Mouse (Mus musculus) hindbrain, embryonic 12.5 days (tissue): ENCODE results near the gene Phkb. TPM values are rescaled to one million over a fixed set of nuclear protein-coding genes. Genes with fewer than 3 reads are reported as not detected.

Experiments
- ATAC-seq: fragments of 200-750 bp; cut with Nextera tagmentation; 2 replicates; pipeline ENCODE4 v1.8.0; 2017; ENCODE audit warnings: moderate TSS enrichment; ENCODE audit not compliant: low FRiP score
- H3K27ac ChIP-seq: fragments of 300-500 bp; sonication (generic); 2 replicates; pipeline ENCODE4 v1.5.1; 2016; ENCODE audit warnings: mild to moderate bottlenecking
- H3K27me3 ChIP-seq: fragments of 300-500 bp; sonication (generic); 2 replicates; pipeline ENCODE4 v1.6.1; 2016; ENCODE audit warnings: mild to moderate bottlenecking
- H3K36me3 ChIP-seq: fragments of 300-500 bp; sonication (generic); 2 replicates; pipeline ENCODE4 v1.6.1; 2016; ENCODE audit warnings: mild to moderate bottlenecking
- H3K4me1 ChIP-seq: fragments of 300-500 bp; sonication (generic); 2 replicates; pipeline ENCODE4 v1.6.1; 2016
- H3K4me2 ChIP-seq: fragments of 300-500 bp; sonication (generic); replicated peaks from 2 replicates; pipeline ENCODE4 v1.6.1; 2016; ENCODE audit warnings: mild to moderate bottlenecking
- H3K4me3 ChIP-seq: fragments of 300-500 bp; sonication (generic); 2 replicates; pipeline ENCODE4 v1.5.1; 2016; ENCODE audit warnings: mild to moderate bottlenecking
- H3K9ac ChIP-seq: fragments of 300-500 bp; sonication (generic); 2 replicates; pipeline ENCODE4 v1.6.1; 2016; ENCODE audit warnings: mild to moderate bottlenecking, moderate library complexity
- H3K9me3 ChIP-seq: fragments of 300-500 bp; sonication (generic); replicated peaks from 2 replicates; pipeline ENCODE4 v1.6.1; 2016; ENCODE audit warnings: mild to moderate bottlenecking
- WGBS: fragments of 180-500 bp; shearing (Covaris S2); methylation state at CpG from one replicate; pipeline ENCODE4 v1.1.7; 2016; 5-methylcytosine and 5-hydroxymethylcytosine counted together
- polyA plus RNA-seq: library from polyadenylated mRNA; unstranded; fragments of >200 nt; fragmentation: Nextera tagmentation; extraction: Ambion mirVana; gene quantifications from 2 replicates; pipeline ENCODE4 v1.2.1, GENCODE M21; 2016

The Phkb gene
- polyA plus RNA-seq, 1 experiment from 2014 or later: 44.5 TPM

DNA sequence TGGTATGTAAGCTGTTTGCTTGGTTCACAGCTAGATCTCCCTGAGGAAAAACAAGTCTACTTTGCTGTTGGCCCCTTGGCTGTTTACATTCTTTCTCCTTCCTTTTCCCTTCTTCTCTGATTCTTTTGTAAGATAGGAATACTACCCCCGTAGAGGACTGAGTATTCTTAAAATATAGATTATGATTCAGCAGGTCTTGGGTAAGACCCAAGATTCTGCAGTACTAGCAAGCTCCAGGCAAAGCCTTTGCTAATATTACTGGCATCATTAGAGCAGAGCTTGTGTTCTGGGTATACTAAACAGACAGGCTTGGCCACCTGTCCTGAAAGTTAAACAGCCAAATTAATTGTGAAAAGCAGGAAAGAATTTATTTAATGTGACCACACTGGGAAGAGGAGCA is 21.6 kb downstream of the Phkb start:
- ATAC-seq: no peak
- 83% methylated on average over 1 of the region's 1 CpGs for WGBS

GRCm38 (mm10) chr8:85871660-85872059 is 30.9 kb downstream of the Phkb start:
- no peaks in the 10 kb centered on the region for H3K9me3 ChIP-seq
- no peak overlapping the region for H3K4me3 ChIP-seq
- no peak for ATAC-seq
- no peak overlapping the region for H3K4me2 ChIP-seq
- no peaks in the 10 kb centered on the region for H3K27me3 ChIP-seq
- WGBS: 87% methylated on average over 2 of the region's 2 CpGs
- H3K4me1 ChIP-seq: no peaks in the 10 kb centered on the region
- H3K27ac ChIP-seq: no peak overlapping the region
- H3K36me3 ChIP-seq: no peaks in the 10 kb centered on the region
- no peak overlapping the region for H3K9ac ChIP-seq

More for the DNA sequence above, 21.6 kb downstream of the Phkb start:
- Histone ChIP-seq H3K9ac (no peak overlapping the region), H3K27me3 (no peaks in the 10 kb centered on the region), H3K27ac (no peak overlapping the region), H3K4me3 (no peak overlapping the region), H3K9me3 (no peaks in the 10 kb centered on the region), H3K4me1 (no peaks in the 10 kb centered on the region), H3K4me2 (no peak overlapping the region), H3K36me3 (no peaks in the 10 kb centered on the region)

GRCm38 (mm10) chr8:85877976-85878375 is 37.2 kb downstream of the Phkb start:
- H3K27me3 ChIP-seq: no peaks in the 10 kb centered on the region
- H3K27ac ChIP-seq: no peak overlapping the region
- H3K4me1 ChIP-seq: no peaks in the 10 kb centered on the region
- WGBS: 98% methylated on average over 8 of the region's 8 CpGs
- no peak overlapping the region for H3K4me2 ChIP-seq
- H3K36me3 ChIP-seq: no peaks in the 10 kb centered on the region
- no peak for ATAC-seq
- no peak overlapping the region for H3K4me3 ChIP-seq
- H3K9me3 ChIP-seq: no peaks in the 10 kb centered on the region
- H3K9ac ChIP-seq: no peak overlapping the region

GRCm38 (mm10) chr8:85879624-85880023 is 38.9 kb downstream of the Phkb start:
- no peak for ATAC-seq
- H3K4me3 ChIP-seq: no peak overlapping the region
- H3K36me3 ChIP-seq: no peaks in the 10 kb centered on the region
- H3K4me1 ChIP-seq: no peaks in the 10 kb centered on the region
- H3K9me3 ChIP-seq: no peaks in the 10 kb centered on the region
- WGBS: 89% methylated on average over 7 of the region's 7 CpGs
- H3K9ac ChIP-seq: no peak overlapping the region
- no peaks in the 10 kb centered on the region for H3K27me3 ChIP-seq
- H3K27ac ChIP-seq: no peak overlapping the region
- no peak overlapping the region for H3K4me2 ChIP-seq

DNA sequence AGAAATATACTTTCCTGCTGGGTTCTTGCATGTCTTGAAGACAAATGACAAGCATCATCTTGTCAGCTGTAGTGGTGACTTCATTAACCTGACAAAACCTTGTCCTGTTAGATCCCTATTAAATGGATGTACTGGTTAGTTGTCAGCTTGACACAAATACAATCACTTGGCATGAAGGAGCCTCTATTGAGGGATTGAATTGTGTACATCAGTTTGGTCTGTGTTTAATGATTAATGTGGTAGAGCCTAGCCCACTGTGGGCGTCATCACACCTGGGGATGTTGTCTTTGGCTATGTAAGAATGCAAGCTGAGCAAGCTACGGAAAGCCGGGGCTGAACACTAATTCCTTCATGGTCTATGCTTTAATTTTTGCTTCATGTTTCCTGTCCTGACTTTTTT is 44.1 kb downstream of the Phkb start:
- Histone ChIP-seq H3K4me3 (no peak overlapping the region), H3K27me3 (no peaks in the 10 kb centered on the region), H3K9ac (no peak overlapping the region), H3K36me3 (no peaks in the 10 kb centered on the region), H3K4me1 (no peaks in the 10 kb centered on the region), H3K4me2 (no peak overlapping the region), H3K27ac (no peak overlapping the region), H3K9me3 (no peaks in the 10 kb centered on the region)
- WGBS: 96% methylated on average over 3 of the region's 3 CpGs
- ATAC-seq: no peak

GRCm38 (mm10) chr8:85897636-85898035 is 56.9 kb downstream of the Phkb start:
- Histone ChIP-seq H3K9ac (no peak overlapping the region), H3K27ac (no peak overlapping the region), H3K9me3 (no peaks in the 10 kb centered on the region), H3K4me3 (no peak overlapping the region), H3K4me1 (no peaks in the 10 kb centered on the region), H3K36me3 (peaks cover 5% of the 10 kb centered on the region; the same call in 1 of the 2 replicates), H3K4me2 (no peak overlapping the region), H3K27me3 (no peaks in the 10 kb centered on the region)
- WGBS: 94% methylated on average over 2 of the region's 2 CpGs
- ATAC-seq: no peak

DNA sequence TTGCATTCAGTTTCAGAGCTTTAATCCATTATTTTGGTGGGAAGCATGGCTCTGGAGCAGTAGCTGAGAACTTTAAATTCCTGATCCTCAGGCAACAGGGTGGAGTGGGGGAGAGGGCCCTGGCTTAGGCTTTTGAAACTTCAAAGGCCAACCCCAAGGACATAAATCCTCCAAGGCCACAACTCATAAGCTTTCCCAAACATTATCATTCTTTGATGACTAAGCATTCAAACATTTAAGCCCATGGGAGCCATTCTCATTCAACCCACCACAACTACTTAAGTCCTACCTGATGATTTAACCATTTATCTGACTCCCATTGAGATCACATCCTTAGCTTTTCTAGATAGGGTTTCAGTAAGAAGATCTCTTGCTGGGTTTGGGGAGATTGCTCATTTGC is 84.2 kb downstream of the Phkb start:
- Histone ChIP-seq H3K4me1 (no peaks in the 10 kb centered on the region), H3K4me2 (no peak overlapping the region), H3K36me3 (no peaks in the 10 kb centered on the region), H3K27me3 (no peaks in the 10 kb centered on the region), H3K9ac (no peak overlapping the region), H3K9me3 (no peaks in the 10 kb centered on the region), H3K4me3 (no peak overlapping the region), H3K27ac (no peak overlapping the region)
- no peak for ATAC-seq

- Histone ChIP-seq H3K27ac (no peak overlapping the region), H3K27me3 (no peaks in the 10 kb centered on the region), H3K4me1 (no peaks in the 10 kb centered on the region), H3K4me3 (no peak overlapping the region), H3K36me3 (no peaks in the 10 kb centered on the region), H3K9ac (no peak overlapping the region), H3K9me3 (no peaks in the 10 kb centered on the region), H3K4me2 (no peak overlapping the region)
- ATAC-seq: no peak
- 88% methylated on average over 1 of the region's 1 CpGs for WGBS
Measured at GRCm38 (mm10) chr8:85925574-85925973, 84.8 kb downstream of the Phkb start.

DNA sequence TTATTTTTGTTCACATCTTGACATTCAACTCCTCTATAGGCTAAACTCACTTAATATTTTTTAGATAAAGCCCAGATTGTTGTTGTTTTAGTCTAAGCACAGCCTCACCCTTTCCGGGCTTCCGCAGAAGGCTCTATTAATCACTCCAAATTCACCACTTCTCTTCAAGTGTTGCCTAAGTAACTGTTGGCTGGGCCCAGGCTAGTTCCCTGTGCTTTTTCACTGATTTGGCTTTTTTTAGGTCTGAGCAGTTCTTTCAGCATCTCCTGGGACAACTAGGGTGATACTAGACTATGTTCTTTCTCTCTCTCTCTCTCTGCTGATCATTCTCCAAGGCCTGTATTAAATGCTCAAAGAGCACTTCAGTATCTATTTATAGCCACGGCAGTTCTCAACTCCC is 85.3 kb downstream of the Phkb start:
- Histone ChIP-seq H3K9me3 (no peaks in the 10 kb centered on the region), H3K27ac (no peak overlapping the region), H3K27me3 (no peaks in the 10 kb centered on the region), H3K9ac (no peak overlapping the region), H3K4me2 (no peak overlapping the region), H3K4me3 (no peak overlapping the region), H3K4me1 (no peaks in the 10 kb centered on the region), H3K36me3 (no peaks in the 10 kb centered on the region)
- WGBS: 85% methylated on average over 3 of the region's 3 CpGs
- ATAC-seq: no peak

GRCm38 (mm10) chr8:85936148-85936547 is 95.4 kb downstream of the Phkb start:
- H3K9me3 ChIP-seq: no peaks in the 10 kb centered on the region
- H3K4me3 ChIP-seq: no peak overlapping the region
- H3K9ac ChIP-seq: no peak overlapping the region
- no peaks in the 10 kb centered on the region for H3K4me1 ChIP-seq
- no peak overlapping the region for H3K27ac ChIP-seq
- no peak for ATAC-seq
- H3K4me2 ChIP-seq: no peak overlapping the region
- no peaks in the 10 kb centered on the region for H3K27me3 ChIP-seq
- no peaks in the 10 kb centered on the region for H3K36me3 ChIP-seq
- 92% methylated on average over 5 of the region's 5 CpGs for WGBS

DNA sequence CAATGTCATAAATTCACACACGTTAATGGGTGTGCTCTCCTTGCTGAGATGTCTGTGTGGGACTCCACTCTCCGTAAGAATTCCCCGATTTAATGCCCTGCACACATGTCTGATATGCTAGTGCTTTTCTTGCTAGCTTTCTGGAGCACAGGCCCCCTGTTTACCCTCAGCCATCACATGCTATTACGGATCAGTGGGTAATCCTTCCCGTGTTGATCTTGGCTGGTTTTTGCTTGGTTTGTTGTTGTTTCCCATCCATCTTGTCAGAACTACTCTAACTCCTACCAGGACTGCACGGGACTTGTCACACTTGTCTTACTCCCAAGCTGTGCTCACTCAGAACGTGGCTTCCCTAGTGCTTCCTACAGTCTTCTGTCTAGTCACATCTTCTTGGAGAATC is 96.6 kb downstream of the Phkb start:
- 85% methylated on average over 7 of the region's 7 CpGs for WGBS

GRCm38 (mm10) chr8:85944820-85945219 is 104.1 kb downstream of the Phkb start:
- Histone ChIP-seq H3K27ac (no peak overlapping the region), H3K27me3 (no peaks in the 10 kb centered on the region), H3K9me3 (no peaks in the 10 kb centered on the region), H3K4me1 (no peaks in the 10 kb centered on the region), H3K4me3 (no peak overlapping the region), H3K36me3 (peaks cover 3% of the 10 kb centered on the region; the same call in 1 of the 2 replicates), H3K9ac (no peak overlapping the region), H3K4me2 (no peak overlapping the region)
- no peak for ATAC-seq
- 94% methylated on average over 5 of the region's 5 CpGs for WGBS

More for the DNA sequence above, 96.6 kb downstream of the Phkb start:
- H3K9ac ChIP-seq: no peak overlapping the region
- no peak overlapping the region for H3K4me3 ChIP-seq
- no peak overlapping the region for H3K4me2 ChIP-seq
- H3K27ac ChIP-seq: no peak overlapping the region
- H3K27me3 ChIP-seq: no peaks in the 10 kb centered on the region
- H3K9me3 ChIP-seq: no peaks in the 10 kb centered on the region
- H3K4me1 ChIP-seq: no peaks in the 10 kb centered on the region
- H3K36me3 ChIP-seq: no peaks in the 10 kb centered on the region
- ATAC-seq: no peak

DNA sequence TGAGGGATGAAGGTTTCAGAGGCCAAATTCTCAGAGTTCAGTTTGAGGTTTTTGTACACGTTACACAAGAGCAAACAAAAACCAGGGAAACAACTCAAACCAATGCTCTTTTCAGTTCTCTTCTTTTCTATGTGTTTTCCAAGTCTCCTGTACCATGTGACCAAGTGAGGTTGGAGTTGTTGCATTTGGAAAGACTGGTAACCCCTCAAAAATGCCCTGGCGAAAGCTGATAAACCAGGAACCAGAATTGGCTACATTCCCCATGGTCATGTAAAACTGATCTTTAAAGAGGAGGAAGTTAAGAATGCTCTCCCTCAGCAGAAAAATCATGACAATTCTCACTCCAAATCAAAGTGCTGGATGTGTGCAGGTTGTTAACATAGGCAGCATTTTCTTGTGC is 117.6 kb downstream of the Phkb start:
- no peak overlapping the region for H3K4me3 ChIP-seq
- H3K27ac ChIP-seq: no peak overlapping the region
- no peak overlapping the region for H3K4me2 ChIP-seq
- no peaks in the 10 kb centered on the region for H3K9me3 ChIP-seq
- no peak overlapping the region for H3K9ac ChIP-seq
- 92% methylated on average over 2 of the region's 2 CpGs for WGBS
- ATAC-seq: no peak
- H3K27me3 ChIP-seq: no peaks in the 10 kb centered on the region
- H3K36me3 ChIP-seq: 0 out of 2 replicates have a peak, but pooled peaks cover 4% of the 10 kb centered on the region
- H3K4me1 ChIP-seq: no peaks in the 10 kb centered on the region
